Comparison of ENCODE assay signal across 14 mouse cellular contexts in the genomic region with DNA sequence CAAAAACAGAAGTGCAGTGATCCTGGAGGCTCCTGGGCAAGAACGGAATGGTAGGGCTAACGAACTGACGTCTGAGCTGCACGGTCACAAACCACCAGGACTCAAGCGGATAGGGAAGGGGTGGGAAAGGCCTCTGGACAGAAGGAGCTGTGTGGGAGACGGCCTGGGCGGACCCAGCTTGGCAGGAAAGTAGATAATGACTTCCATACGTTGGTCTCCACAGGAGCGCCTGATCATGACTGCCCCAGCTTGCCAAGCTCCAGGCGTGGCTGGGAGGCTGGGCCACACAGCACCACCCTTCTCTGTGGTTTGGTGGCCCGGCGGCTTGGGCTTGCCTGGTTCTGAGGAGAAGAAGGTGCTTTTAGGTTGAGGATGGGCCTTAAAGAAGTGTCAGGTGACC. TPM values are rescaled to one million over a fixed set of nuclear protein-coding genes. Genes with fewer than 3 reads are reported as not detected.
DNase-seq lines count a peak whose midpoint lies in the region; ATAC-seq and TF ChIP-seq lines count a peak whose summit lies in the region.
"Had no signal": no experiment of that assay in that cellular context is flagged by ENCODE, and none has a peak within 500 bp of the region (broad histone marks: within the 10 kb centered on the region; RNA-seq: fewer than 3 reads in every experiment).

No protein-coding gene starts in this region.

- H3K27me3 ChIP-seq in megakaryocyte, embryonic 14.5 days (replicated peaks), result no peaks in the 10 kb centered on the region
- H3K27me3 ChIP-seq in limb, embryonic 11.5 days (ENCODE audit: control insufficient read depth, insufficient read depth, low read length), result no peaks in the 10 kb centered on the region
- no peaks in the 10 kb centered on the region for H3K27me3 ChIP-seq in forebrain, embryonic 15.5 days
- no peaks in the 10 kb centered on the region for H3K27me3 ChIP-seq in intestine, postnatal 0 days (replicated peaks; ENCODE audit: control insufficient read depth, insufficient read depth, low read length)
- H3K27me3 ChIP-seq: stomach, embryonic 15.5 days had no signal

- TF ChIP-seq CTCF in intestine, postnatal 0 days (IDR thresholded peaks at IDR 0.05; ENCODE audit: low read depth), result no peak

- 24% methylated on average over 12 of the region's 12 CpGs for WGBS in limb, embryonic 11.5 days
- 72% methylated on average over 12 of the region's 12 CpGs for WGBS in forebrain, embryonic 15.5 days
- 77% methylated on average over 12 of the region's 12 CpGs for WGBS in intestine, postnatal 0 days

- H3K4me3 ChIP-seq in megakaryocyte, embryonic 14.5 days (replicated peaks), result peak overlapping the region; percentile 33
- H3K4me3 ChIP-seq in limb, embryonic 11.5 days (ENCODE audit: low read depth, low read length), result no peak overlapping the region
- no peak overlapping the region for H3K4me3 ChIP-seq in forebrain, embryonic 15.5 days
- H3K4me3 ChIP-seq in intestine, postnatal 0 days (ENCODE audit: low read depth, low read length), result no peak overlapping the region
- H3K4me3 ChIP-seq: heart, adult 2 months; midbrain, embryonic 15.5 days; stomach, embryonic 15.5 days had no signal

- peak; percentile 65 for DNase-seq in gastrocnemius, postnatal 25 days
- no peak for DNase-seq in gastrocnemius, adult 18-20 months (ENCODE audit: low spot score)
- peak; percentile 57 for DNase-seq in limb, embryonic 11.5 days (ENCODE audit: low spot score)
- DNase-seq in lung, adult 18-20 months, result no peak
- DNase-seq: cerebellum, adult 18-20 months; forebrain, postnatal 0 days; heart, adult 2 months had no signal

- H3K27ac ChIP-seq in limb, embryonic 11.5 days (replicated peaks; ENCODE audit: low read depth, low read length), result no peak overlapping the region
- H3K27ac ChIP-seq in forebrain, embryonic 15.5 days (replicated peaks), result no peak overlapping the region
- no peak overlapping the region for H3K27ac ChIP-seq in intestine, postnatal 0 days (ENCODE audit: low read depth, low read length)
- H3K27ac ChIP-seq: heart, adult 2 months; midbrain, embryonic 15.5 days; stomach, embryonic 15.5 days had no signal

- peaks cover 45% of the 10 kb centered on the region for H3K36me3 ChIP-seq in megakaryocyte, embryonic 14.5 days (replicated peaks; ENCODE audit: low read length)
- H3K36me3 ChIP-seq in limb, embryonic 11.5 days (ENCODE audit: control insufficient read depth, insufficient read depth, low read length), result no peaks in the 10 kb centered on the region
- H3K36me3 ChIP-seq in forebrain, embryonic 15.5 days, result no peaks in the 10 kb centered on the region
- H3K36me3 ChIP-seq in intestine, postnatal 0 days (ENCODE audit: control insufficient read depth, insufficient read depth), result peaks cover 11% of the 10 kb centered on the region
- H3K36me3 ChIP-seq: midbrain, embryonic 15.5 days; stomach, embryonic 15.5 days had no signal

- H3K4me1 ChIP-seq in megakaryocyte, embryonic 14.5 days, result peaks cover 31% of the 10 kb centered on the region
- no peaks in the 10 kb centered on the region for H3K4me1 ChIP-seq in limb, embryonic 11.5 days (ENCODE audit: control insufficient read depth, insufficient read depth, low read length)
- no peaks in the 10 kb centered on the region for H3K4me1 ChIP-seq in forebrain, embryonic 15.5 days
- no peaks in the 10 kb centered on the region for H3K4me1 ChIP-seq in intestine, postnatal 0 days (replicated peaks; ENCODE audit: control insufficient read depth, insufficient read depth, low read length)
- H3K4me1 ChIP-seq: midbrain, embryonic 15.5 days; stomach, embryonic 15.5 days had no signal

- no peak overlapping the region for H3K4me2 ChIP-seq in limb, embryonic 11.5 days (ENCODE audit: low read depth, severe bottlenecking)
- no peak overlapping the region for H3K4me2 ChIP-seq in forebrain, embryonic 15.5 days (replicated peaks)
- H3K4me2 ChIP-seq in intestine, postnatal 0 days (replicated peaks; ENCODE audit: low read depth), result no peak overlapping the region
- H3K4me2 ChIP-seq: midbrain, embryonic 15.5 days; stomach, embryonic 15.5 days had no signal

- ATAC-seq in megakaryocyte, adult 5-6 weeks (ENCODE audit: poor library complexity, severe bottlenecking), result no peak
- no peak for ATAC-seq in limb, embryonic 11.5 days (ENCODE audit: insufficient number of reproducible peaks, low FRiP score, low TSS enrichment, low read depth)
- ATAC-seq in forebrain, embryonic 15.5 days (replicated peaks), result no peak
- no peak for ATAC-seq in intestine, postnatal 0 days
- ATAC-seq: forebrain, postnatal 0 days; hindbrain, embryonic 16.5 days; midbrain, embryonic 15.5 days had no signal

- no peaks in the 10 kb centered on the region; the same call in 1 of the 2 replicates for H3K9me3 ChIP-seq in megakaryocyte, embryonic 14.5 days
- H3K9me3 ChIP-seq in limb, embryonic 11.5 days (ENCODE audit: control insufficient read depth, low read length), result no peaks in the 10 kb centered on the region
- no peaks in the 10 kb centered on the region for H3K9me3 ChIP-seq in forebrain, embryonic 15.5 days
- H3K9me3 ChIP-seq in intestine, postnatal 0 days (ENCODE audit: control insufficient read depth), result no peaks in the 10 kb centered on the region
- H3K9me3 ChIP-seq: midbrain, embryonic 15.5 days; stomach, embryonic 15.5 days had no signal

- no peak overlapping the region for H3K9ac ChIP-seq in limb, embryonic 11.5 days (ENCODE audit: low read length)
- no peak overlapping the region for H3K9ac ChIP-seq in forebrain, embryonic 15.5 days (replicated peaks)
- H3K9ac ChIP-seq in intestine, postnatal 0 days (ENCODE audit: low read depth, low read length), result no peak overlapping the region
- H3K9ac ChIP-seq: forebrain, postnatal 0 days; midbrain, embryonic 15.5 days; stomach, embryonic 15.5 days had no signal

RNA-seq across cellular contexts. Expression of a gene that starts 9.8 kb away (rescaled TPM):
- 10 to 100 TPM in 1 of 2 experiments, 1 to 10 TPM in 1; 7.9 to 14.5 TPM for total RNA-seq in gastrocnemius, postnatal 25 days (2021)
- 1 to 10 TPM; 8.1 to 9.6 TPM for total RNA-seq in gastrocnemius, adult 18-20 months (2021)
- polyA plus RNA-seq in megakaryocyte, embryonic 14.5 days (2012; ENCODE audit: insufficient read depth, low replicate concordance), result 6.9 and 23.5 TPM in 2 replicates
- total RNA-seq in megakaryocyte, adult 5-6 weeks (2015), result 0.47 TPM in 1 of 2 replicates, not detected in the other
- 0.07 TPM in 1 of 2 replicates, not detected in the other for total RNA-seq in megakaryocyte, adult 5-6 weeks (2017)
- 3.7 and 4.3 TPM in 2 replicates for polyA plus RNA-seq in limb, embryonic 11.5 days (2014; fragmentation: Nextera tagmentation; extraction: Ambion mirVana)
- polyA plus RNA-seq in forebrain, embryonic 15.5 days (2015; fragmentation: Nextera tagmentation; extraction: Ambion mirVana), result 7.0 and 7.7 TPM in 2 replicates
- polyA plus RNA-seq in intestine, postnatal 0 days (2015; fragmentation: Nextera tagmentation; extraction: Ambion mirVana), result 15.7 and 16.1 TPM in 2 replicates

RNA-seq across cellular contexts. Expression of a gene that starts 13.7 kb away (rescaled TPM):
- total RNA-seq in gastrocnemius, postnatal 25 days (2021), result 1 to 10 TPM; 5.1 to 5.4 TPM
- total RNA-seq in gastrocnemius, adult 18-20 months (2021), result 1 to 10 TPM; 4.2 to 4.6 TPM
- 3.0 and 9.5 TPM in 2 replicates for polyA plus RNA-seq in megakaryocyte, embryonic 14.5 days (2012; ENCODE audit: insufficient read depth, low replicate concordance)
- total RNA-seq in megakaryocyte, adult 5-6 weeks (2015), result 15.8 and 15.9 TPM in 2 replicates
- total RNA-seq in megakaryocyte, adult 5-6 weeks (2017), result 7.9 and 10.7 TPM in 2 replicates
- polyA plus RNA-seq in limb, embryonic 11.5 days (2014; fragmentation: Nextera tagmentation; extraction: Ambion mirVana), result 2.2 and 2.5 TPM in 2 replicates
- 1.6 and 1.9 TPM in 2 replicates for polyA plus RNA-seq in forebrain, embryonic 15.5 days (2015; fragmentation: Nextera tagmentation; extraction: Ambion mirVana)
- polyA plus RNA-seq in intestine, postnatal 0 days (2015; fragmentation: Nextera tagmentation; extraction: Ambion mirVana), result 3.1 and 3.3 TPM in 2 replicates

RNA-seq across cellular contexts. Expression of a gene that starts 21.4 kb away (rescaled TPM):
- 10 to 100 TPM; 48.7 to 50.8 TPM for total RNA-seq in gastrocnemius, postnatal 25 days (2021)
- total RNA-seq in gastrocnemius, adult 18-20 months (2021), result 10 to 100 TPM; 48.4 to 52.9 TPM
- 25.4 and 80.4 TPM in 2 replicates for polyA plus RNA-seq in megakaryocyte, embryonic 14.5 days (2012; ENCODE audit: insufficient read depth, low replicate concordance)
- 14.6 and 17.3 TPM in 2 replicates for total RNA-seq in megakaryocyte, adult 5-6 weeks (2015)
- total RNA-seq in megakaryocyte, adult 5-6 weeks (2017), result 6.9 and 10.0 TPM in 2 replicates
- 110 and 111 TPM in 2 replicates for polyA plus RNA-seq in limb, embryonic 11.5 days (2014; fragmentation: Nextera tagmentation; extraction: Ambion mirVana)
- polyA plus RNA-seq in forebrain, embryonic 15.5 days (2015; fragmentation: Nextera tagmentation; extraction: Ambion mirVana), result 77.7 and 78.5 TPM in 2 replicates
- polyA plus RNA-seq in intestine, postnatal 0 days (2015; fragmentation: Nextera tagmentation; extraction: Ambion mirVana), result 35.6 and 38.5 TPM in 2 replicates

RNA-seq across cellular contexts. Expression of a gene that starts 30.4 kb away (rescaled TPM):
- 10 to 100 TPM; 58.1 to 64.4 TPM for total RNA-seq in gastrocnemius, postnatal 25 days (2021)
- total RNA-seq in gastrocnemius, adult 18-20 months (2021), result 10 to 100 TPM; 91.4 to 92.8 TPM
- 842 and 1,717 TPM in 2 replicates for polyA plus RNA-seq in megakaryocyte, embryonic 14.5 days (2012; ENCODE audit: insufficient read depth, low replicate concordance)
- total RNA-seq in megakaryocyte, adult 5-6 weeks (2015), result 89.9 and 100 TPM in 2 replicates
- total RNA-seq in megakaryocyte, adult 5-6 weeks (2017), result 39.5 and 49.8 TPM in 2 replicates
- polyA plus RNA-seq in limb, embryonic 11.5 days (2014; fragmentation: Nextera tagmentation; extraction: Ambion mirVana), result 49.3 and 52.1 TPM in 2 replicates
- polyA plus RNA-seq in forebrain, embryonic 15.5 days (2015; fragmentation: Nextera tagmentation; extraction: Ambion mirVana), result 138 and 144 TPM in 2 replicates
- 179 and 201 TPM in 2 replicates for polyA plus RNA-seq in intestine, postnatal 0 days (2015; fragmentation: Nextera tagmentation; extraction: Ambion mirVana)

RNA-seq across cellular contexts. Expression of a gene that starts 39.5 kb away (rescaled TPM):
- under 1 TPM; 0.16 to 0.38 TPM for total RNA-seq in gastrocnemius, postnatal 25 days (2021)
- under 1 TPM; 0.23 to 0.88 TPM for total RNA-seq in gastrocnemius, adult 18-20 months (2021)
- polyA plus RNA-seq in megakaryocyte, embryonic 14.5 days (2012; ENCODE audit: insufficient read depth, low replicate concordance), result 221 and 384 TPM in 2 replicates
- 16.5 and 18.2 TPM in 2 replicates for total RNA-seq in megakaryocyte, adult 5-6 weeks (2015)
- total RNA-seq in megakaryocyte, adult 5-6 weeks (2017), result 26.7 and 27.7 TPM in 2 replicates
- polyA plus RNA-seq in limb, embryonic 11.5 days (2014; fragmentation: Nextera tagmentation; extraction: Ambion mirVana), result 1.1 and 1.3 TPM in 2 replicates
- 0.70 and 0.80 TPM in 2 replicates for polyA plus RNA-seq in forebrain, embryonic 15.5 days (2015; fragmentation: Nextera tagmentation; extraction: Ambion mirVana)
- 1.1 and 1.2 TPM in 2 replicates for polyA plus RNA-seq in intestine, postnatal 0 days (2015; fragmentation: Nextera tagmentation; extraction: Ambion mirVana)

Comparison
In these comparisons a context has a peak if more than half of its experiments do, and no peak if none do; other contexts are left out.
1. DNase-seq: peak in gastrocnemius, postnatal 25 days (single experiment) and limb, embryonic 11.5 days (single experiment); none in gastrocnemius, adult 18-20 months (single experiment) and lung, adult 18-20 months (0 of 2).